Mouse (Mus musculus): ENCODE measurements around the gene Mxi1.

GRCm38 (mm10) chr19:53335241-53335640 is 24.9 kb downstream of the Mxi1 start:
- no peak for TF ChIP-seq MYOD1 (IDR thresholded peaks at IDR 0.05; ENCODE audit: control insufficient read depth, insufficient read length, low read depth)
- no peak for TF ChIP-seq MYOG (IDR thresholded peaks at IDR 0.05; ENCODE audit: control insufficient read depth, extremely low read depth, insufficient read length)
- no peak for TF ChIP-seq USF1 (IDR thresholded peaks at IDR 0.05; ENCODE audit: low read depth)
- TF ChIP-seq CTCF (IDR thresholded peaks at IDR 0.05; ENCODE audit: control insufficient read depth, insufficient read depth, insufficient read length), result no peak
- no peak for TF ChIP-seq FOSL1 (IDR thresholded peaks at IDR 0.05; ENCODE audit: insufficient read depth, low read length, poor library complexity, severe bottlenecking)
- TF ChIP-seq MAX (IDR thresholded peaks at IDR 0.05), result no peak
- no peak for TF ChIP-seq CEBPB (IDR thresholded peaks at IDR 0.05; ENCODE audit: low read depth)
